Mouse (Mus musculus): ENCODE measurements around the gene Gm21987. TPM values are rescaled to one million over a fixed set of nuclear protein-coding genes. Genes with fewer than 3 reads are reported as not detected.
A peak's percentile ranks its signal among the peaks of the same experiment; 100 is the strongest.

Gm21987 gene
- polyA plus RNA-seq, 1 experiment = not detected

- 19% methylated on average over 17 of the region's 17 CpGs for WGBS
- no peaks in the 10 kb centered on the region for H3K36me3 ChIP-seq (ENCODE audit: control insufficient read depth, insufficient read depth, low read length)
- H3K27ac ChIP-seq (ENCODE audit: control insufficient read depth, insufficient read depth, low read length) = peak overlapping the region; percentile 6; the same call in 1 of the 2 replicates
- peak; percentile 23 for DNase-seq
- H3K4me3 ChIP-seq (ENCODE audit: control insufficient read depth, insufficient read depth, low read length) = peak overlapping the region; percentile 53
- H3K4me1 ChIP-seq (replicated peaks; ENCODE audit: control insufficient read depth, insufficient read depth, low read length) = peaks cover 9% of the 10 kb centered on the region
- TF ChIP-seq CTCF (IDR thresholded peaks at IDR 0.05; ENCODE audit: borderline replicate concordance, control insufficient read depth, extremely low read depth, insufficient read depth, low read length, poor library complexity) (no peak), POLR2A (IDR thresholded peaks at IDR 0.05; ENCODE audit: control insufficient read depth, extremely low read depth, insufficient read depth, low read length, poor library complexity) (no peak)
- no peaks in the 10 kb centered on the region for H3K27me3 ChIP-seq (ENCODE audit: control insufficient read depth, insufficient read depth, low read length)
Measured at GRCm38 (mm10) chr16:38376163-38376840, 29.5 kb downstream of the Gm21987 start.

GRCm38 (mm10) chr16:38376841-38377249, 30.0 kb downstream of the Gm21987 start:
- H3K27me3 ChIP-seq (ENCODE audit: control insufficient read depth, insufficient read depth, low read length) = no peaks in the 10 kb centered on the region
- 28% methylated on average over 8 of the region's 8 CpGs for WGBS
- TF ChIP-seq CTCF (IDR thresholded peaks at IDR 0.05; ENCODE audit: borderline replicate concordance, control insufficient read depth, extremely low read depth, insufficient read depth, low read length, poor library complexity) (no peak), POLR2A (IDR thresholded peaks at IDR 0.05; ENCODE audit: control insufficient read depth, extremely low read depth, insufficient read depth, low read length, poor library complexity) (no peak)
- DNase-seq = peak; percentile 23
- peaks cover 9% of the 10 kb centered on the region for H3K4me1 ChIP-seq (replicated peaks; ENCODE audit: control insufficient read depth, insufficient read depth, low read length)
- peak overlapping the region; percentile 53 for H3K4me3 ChIP-seq (ENCODE audit: control insufficient read depth, insufficient read depth, low read length)
- H3K27ac ChIP-seq (ENCODE audit: control insufficient read depth, insufficient read depth, low read length) = peak overlapping the region; percentile 5; the same call in 1 of the 2 replicates
- H3K36me3 ChIP-seq (ENCODE audit: control insufficient read depth, insufficient read depth, low read length) = no peaks in the 10 kb centered on the region

- no peak overlapping the region for H3K27ac ChIP-seq (ENCODE audit: control insufficient read depth, insufficient read depth, low read length)
- H3K4me3 ChIP-seq (ENCODE audit: control insufficient read depth, insufficient read depth, low read length) = no peak overlapping the region
- DNase-seq = no peak
- no peaks in the 10 kb centered on the region for H3K36me3 ChIP-seq (ENCODE audit: control insufficient read depth, insufficient read depth, low read length)
- H3K4me1 ChIP-seq (replicated peaks; ENCODE audit: control insufficient read depth, insufficient read depth, low read length) = peaks cover 9% of the 10 kb centered on the region
- WGBS = 97% methylated on average over 6 of the region's 6 CpGs
- no peak for TF ChIP-seq POLR2A (IDR thresholded peaks at IDR 0.05; ENCODE audit: control insufficient read depth, extremely low read depth, insufficient read depth, low read length, poor library complexity)
- TF ChIP-seq CTCF (IDR thresholded peaks at IDR 0.05; ENCODE audit: borderline replicate concordance, control insufficient read depth, extremely low read depth, insufficient read depth, low read length, poor library complexity) = no peak
- H3K27me3 ChIP-seq (ENCODE audit: control insufficient read depth, insufficient read depth, low read length) = no peaks in the 10 kb centered on the region
Measured at GRCm38 (mm10) chr16:38377546-38377945, 30.7 kb downstream of the Gm21987 start.

DNA sequence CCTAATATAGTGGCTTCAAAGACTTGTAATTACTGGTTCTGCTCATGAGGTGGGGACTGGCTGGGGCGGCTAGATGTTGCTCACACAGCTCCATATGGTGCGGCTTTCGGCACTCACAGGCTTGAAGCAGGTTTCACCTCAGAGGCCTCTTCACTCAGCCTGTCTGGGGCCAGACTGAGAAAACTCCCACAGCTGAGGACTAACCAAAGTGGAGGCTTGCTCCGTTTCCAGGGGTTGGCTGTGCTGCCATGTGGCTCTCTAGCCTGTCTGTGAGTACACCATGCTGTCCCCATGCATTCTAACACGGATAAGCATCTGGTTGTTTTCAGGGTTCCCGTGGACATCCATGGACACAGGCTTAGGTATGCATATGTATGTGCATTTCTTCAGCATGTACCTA, 31.8 kb downstream of the Gm21987 start:
- DNase-seq = no peak
- Histone ChIP-seq H3K4me1 (replicated peaks; ENCODE audit: control insufficient read depth, insufficient read depth, low read length) (peaks cover 9% of the 10 kb centered on the region), H3K36me3 (ENCODE audit: control insufficient read depth, insufficient read depth, low read length) (no peaks in the 10 kb centered on the region), H3K27me3 (ENCODE audit: control insufficient read depth, insufficient read depth, low read length) (no peaks in the 10 kb centered on the region), H3K4me3 (ENCODE audit: control insufficient read depth, insufficient read depth, low read length) (no peak overlapping the region), H3K27ac (ENCODE audit: control insufficient read depth, insufficient read depth, low read length) (no peak overlapping the region)
- 87% methylated on average over 6 of the region's 6 CpGs for WGBS
- no peak for TF ChIP-seq POLR2A (IDR thresholded peaks at IDR 0.05; ENCODE audit: control insufficient read depth, extremely low read depth, insufficient read depth, low read length, poor library complexity)
- no peak for TF ChIP-seq CTCF (IDR thresholded peaks at IDR 0.05; ENCODE audit: borderline replicate concordance, control insufficient read depth, extremely low read depth, insufficient read depth, low read length, poor library complexity)

DNA sequence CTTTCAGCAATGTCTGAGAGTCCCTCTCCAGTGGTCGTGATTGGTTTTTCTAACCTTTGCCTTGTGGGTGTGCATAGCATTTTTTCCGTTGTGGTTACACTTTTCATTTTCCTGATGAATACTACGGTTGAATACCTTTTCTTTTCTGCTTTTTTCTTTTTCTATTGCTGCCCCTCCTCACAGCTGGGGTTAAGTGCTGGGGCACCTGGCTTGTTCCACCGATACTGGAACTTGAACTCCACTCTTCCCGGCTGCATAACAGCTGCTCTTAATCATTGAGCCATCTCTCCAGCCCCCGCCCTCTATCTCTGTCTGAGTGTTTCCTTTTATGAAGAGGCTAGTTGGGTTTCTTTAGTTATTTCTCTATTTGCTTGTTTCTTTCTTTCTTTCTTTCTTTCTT, 32.2 kb downstream of the Gm21987 start:
- Histone ChIP-seq H3K4me3 (ENCODE audit: control insufficient read depth, insufficient read depth, low read length) (no peak overlapping the region), H3K27ac (ENCODE audit: control insufficient read depth, insufficient read depth, low read length) (no peak overlapping the region), H3K4me1 (replicated peaks; ENCODE audit: control insufficient read depth, insufficient read depth, low read length) (peaks cover 9% of the 10 kb centered on the region), H3K36me3 (ENCODE audit: control insufficient read depth, insufficient read depth, low read length) (no peaks in the 10 kb centered on the region), H3K27me3 (ENCODE audit: control insufficient read depth, insufficient read depth, low read length) (no peaks in the 10 kb centered on the region)
- DNase-seq = no peak
- WGBS = 12% methylated on average over 6 of the region's 6 CpGs
- TF ChIP-seq POLR2A (IDR thresholded peaks at IDR 0.05; ENCODE audit: control insufficient read depth, extremely low read depth, insufficient read depth, low read length, poor library complexity) (no peak), CTCF (IDR thresholded peaks at IDR 0.05; ENCODE audit: borderline replicate concordance, control insufficient read depth, extremely low read depth, insufficient read depth, low read length, poor library complexity) (no peak)

- no peak for DNase-seq
- Histone ChIP-seq H3K27ac (ENCODE audit: control insufficient read depth, insufficient read depth, low read length) (no peak overlapping the region), H3K27me3 (ENCODE audit: control insufficient read depth, insufficient read depth, low read length) (no peaks in the 10 kb centered on the region), H3K36me3 (ENCODE audit: control insufficient read depth, insufficient read depth, low read length) (no peaks in the 10 kb centered on the region), H3K4me1 (replicated peaks; ENCODE audit: control insufficient read depth, insufficient read depth, low read length) (peaks cover 9% of the 10 kb centered on the region), H3K4me3 (ENCODE audit: control insufficient read depth, insufficient read depth, low read length) (no peak overlapping the region)
- 71% methylated on average over 3 of the region's 3 CpGs for whole genome bisulfite sequencing
- no peak for TF ChIP-seq CTCF (IDR thresholded peaks at IDR 0.05; ENCODE audit: borderline replicate concordance, control insufficient read depth, extremely low read depth, insufficient read depth, low read length, poor library complexity)
- TF ChIP-seq POLR2A (IDR thresholded peaks at IDR 0.05; ENCODE audit: control insufficient read depth, extremely low read depth, insufficient read depth, low read length, poor library complexity) = no peak
Measured at GRCm38 (mm10) chr16:38379493-38379892, 32.7 kb downstream of the Gm21987 start.
